Mouse (Mus musculus): ENCODE measurements at regions not wholly inside any gene's neighbourhood (a gene's known extent, or its start where the extent isn't known, plus 50 kb on each side); places are given as distances from the start of the nearest gene placed in this dataset.

- in situ Hi-C loops (cut with MboI; ENCODE audit: unreplicated experiment in 2 of 2): no loop called here
Measured at GRCm38 (mm10) chr19:56039091-56040004, 247.6 kb upstream of the Habp2 start.

DNA sequence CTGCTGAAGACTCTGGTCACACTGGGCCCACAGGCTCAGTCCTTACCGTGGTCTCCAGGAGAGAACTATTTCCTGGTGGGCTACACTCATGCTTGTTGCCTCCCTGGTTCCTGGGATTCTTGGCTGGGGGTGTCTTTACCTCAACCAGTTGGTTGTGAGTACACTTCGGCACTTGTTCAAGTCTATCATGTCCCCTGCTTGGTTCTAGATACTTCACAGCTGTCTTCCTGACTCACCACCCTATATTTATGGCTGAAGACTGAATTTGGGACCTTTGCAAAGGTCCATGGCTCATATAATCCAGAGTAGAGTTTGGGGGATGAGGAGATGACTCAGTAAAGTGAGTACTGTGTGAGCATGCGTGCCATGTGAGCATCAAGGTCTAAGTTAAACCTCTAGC lies 245.0 kb upstream of the Habp2 start:
- in situ Hi-C loops (cut with MboI; ENCODE audit: unreplicated experiment in 2 of 2): no loop called here

GRCm38 (mm10) chr19:56046784-56047390 lies 240.1 kb upstream of the Habp2 start:
- in situ Hi-C loops (cut with MboI; ENCODE audit: unreplicated experiment in 2 of 2): no loop called here

GRCm38 (mm10) chr19:56054186-56054585 lies 232.8 kb upstream of the Habp2 start:
- in situ Hi-C loops (cut with MboI; ENCODE audit: unreplicated experiment in 2 of 2): no loop called here

- in situ Hi-C loops (cut with MboI; ENCODE audit: unreplicated experiment in 2 of 2): no loop called here
Measured at GRCm38 (mm10) chr19:56056397-56056796, 230.5 kb upstream of the Habp2 start.

- in situ Hi-C loops (cut with MboI; ENCODE audit: unreplicated experiment in 2 of 2): no loop called here
Measured at GRCm38 (mm10) chr19:56061882-56062540, 224.9 kb upstream of the Habp2 start.

GRCm38 (mm10) chr19:56063099-56063498 lies 223.8 kb upstream of the Habp2 start:
- in situ Hi-C loops (cut with MboI; ENCODE audit: unreplicated experiment in 2 of 2): no loop called here

- in situ Hi-C loops (cut with MboI; ENCODE audit: unreplicated experiment in 2 of 2): no loop called here
Measured at GRCm38 (mm10) chr19:56065730-56066129, 221.2 kb upstream of the Habp2 start.

DNA sequence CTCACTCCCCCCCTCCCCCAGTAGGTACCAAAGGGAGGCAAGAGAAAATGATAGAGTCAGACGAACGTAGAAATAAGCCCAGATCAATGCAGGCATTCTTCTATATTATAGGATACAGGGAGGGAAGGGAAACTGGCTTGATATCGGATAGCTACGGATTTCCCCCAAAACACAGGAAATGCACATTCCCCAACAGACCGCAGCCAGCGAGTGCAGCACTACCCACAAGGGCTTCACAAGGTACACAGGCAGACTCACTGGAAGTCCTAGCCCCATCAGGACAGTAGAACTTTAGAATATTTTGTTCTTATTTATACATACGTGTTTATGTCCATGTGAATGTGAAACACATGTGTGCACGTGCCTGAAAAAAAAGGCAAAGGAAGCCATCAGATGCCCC lies 218.8 kb upstream of the Habp2 start:
- in situ Hi-C loops (cut with MboI; ENCODE audit: unreplicated experiment in 2 of 2): no loop called here

DNA sequence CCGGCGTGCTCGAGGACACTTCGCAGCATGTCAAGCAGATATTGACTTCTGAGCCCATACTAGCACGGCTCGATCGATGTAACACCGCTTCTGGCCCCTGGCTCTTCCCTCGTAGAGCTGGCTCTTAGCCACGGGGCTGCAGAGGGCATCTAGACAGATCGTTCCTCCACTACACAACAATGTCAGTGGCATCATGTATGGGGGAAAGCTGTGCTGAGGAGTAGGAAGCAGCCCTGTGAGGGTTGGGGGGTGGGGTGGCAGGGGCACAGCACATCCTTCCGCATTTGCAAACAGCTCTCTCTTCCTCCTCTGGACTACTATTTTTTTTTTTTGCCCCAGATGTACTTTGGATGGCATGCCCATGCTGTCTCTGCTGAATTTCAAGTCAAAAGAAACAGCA lies 218.1 kb upstream of the Habp2 start:
- in situ Hi-C loops (cut with MboI; ENCODE audit: unreplicated experiment in 2 of 2): no loop called here

DNA sequence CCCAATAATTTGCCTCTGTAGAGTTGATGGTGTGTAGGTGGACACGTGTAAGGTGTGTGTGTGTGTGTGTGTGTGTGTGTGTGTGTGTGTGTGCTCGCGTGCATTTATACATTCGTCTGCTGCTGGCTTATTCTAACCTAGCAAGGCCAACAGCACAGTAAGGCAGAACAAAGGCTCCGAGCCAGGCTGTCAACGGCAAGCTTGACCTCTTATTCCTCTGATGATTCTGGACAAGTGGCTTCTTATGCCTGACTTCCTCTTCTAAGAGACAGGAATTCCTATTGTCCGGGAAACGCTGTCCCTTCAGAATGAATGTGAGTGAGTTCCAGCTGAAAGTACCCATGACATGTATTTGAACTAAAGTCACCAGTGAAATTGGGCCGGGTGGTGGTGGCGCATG lies 217.7 kb upstream of the Habp2 start:
- in situ Hi-C loops (cut with MboI; ENCODE audit: unreplicated experiment in 2 of 2): no loop called here

DNA sequence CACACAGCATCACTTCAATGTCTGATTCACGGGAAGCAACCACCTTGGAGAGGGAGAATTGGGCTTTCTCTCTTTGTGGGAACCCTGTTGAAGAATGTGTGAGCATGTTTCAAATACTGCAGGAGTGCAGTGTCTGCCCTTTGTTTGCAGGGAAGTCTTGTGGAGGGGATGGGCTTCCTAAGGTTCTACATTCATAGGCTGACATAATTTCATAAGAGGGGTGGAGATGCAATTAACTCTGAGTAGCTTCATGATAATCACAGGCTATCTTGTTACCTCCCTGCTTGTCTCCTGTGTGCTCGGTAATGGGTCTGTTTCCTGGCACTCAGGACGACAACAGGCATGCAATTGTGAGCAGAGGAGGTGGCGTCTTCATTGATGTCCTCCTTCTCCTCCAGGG lies 215.6 kb upstream of the Habp2 start:
- in situ Hi-C loops (cut with MboI; ENCODE audit: unreplicated experiment in 2 of 2): no loop called here

GRCm38 (mm10) chr19:56076128-56076527 lies 210.8 kb upstream of the Habp2 start:
- in situ Hi-C loops (cut with MboI; ENCODE audit: unreplicated experiment in 2 of 2): no loop called here

DNA sequence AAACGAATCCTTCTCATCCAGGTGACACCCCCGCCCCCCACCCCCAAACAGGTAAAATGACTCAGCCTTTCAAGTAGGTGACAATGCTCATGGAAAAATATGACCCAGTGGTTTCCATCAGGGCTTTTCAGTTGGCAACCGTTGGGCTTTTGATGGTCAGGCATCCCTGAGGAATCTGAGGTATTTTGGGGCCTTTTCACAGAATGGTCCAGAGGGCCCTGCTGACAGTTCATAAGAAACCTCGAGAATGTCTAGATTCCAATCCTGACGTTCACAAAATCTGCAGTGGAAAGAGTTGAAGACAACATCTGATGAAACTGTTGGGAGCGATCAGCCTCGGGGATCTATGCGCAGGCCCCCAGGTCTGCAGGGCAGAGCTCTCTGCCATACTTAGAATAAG lies 209.4 kb upstream of the Habp2 start:
- in situ Hi-C loops (cut with MboI; ENCODE audit: unreplicated experiment in 2 of 2): no loop called here

- in situ Hi-C loops (cut with MboI; ENCODE audit: unreplicated experiment in 2 of 2): no loop called here
Measured at GRCm38 (mm10) chr19:56086413-56087083, 200.4 kb upstream of the Habp2 start.

- in situ Hi-C loops (cut with MboI; ENCODE audit: unreplicated experiment in 2 of 2): no loop called here
Measured at GRCm38 (mm10) chr19:56087127-56087526, 199.8 kb upstream of the Habp2 start.

DNA sequence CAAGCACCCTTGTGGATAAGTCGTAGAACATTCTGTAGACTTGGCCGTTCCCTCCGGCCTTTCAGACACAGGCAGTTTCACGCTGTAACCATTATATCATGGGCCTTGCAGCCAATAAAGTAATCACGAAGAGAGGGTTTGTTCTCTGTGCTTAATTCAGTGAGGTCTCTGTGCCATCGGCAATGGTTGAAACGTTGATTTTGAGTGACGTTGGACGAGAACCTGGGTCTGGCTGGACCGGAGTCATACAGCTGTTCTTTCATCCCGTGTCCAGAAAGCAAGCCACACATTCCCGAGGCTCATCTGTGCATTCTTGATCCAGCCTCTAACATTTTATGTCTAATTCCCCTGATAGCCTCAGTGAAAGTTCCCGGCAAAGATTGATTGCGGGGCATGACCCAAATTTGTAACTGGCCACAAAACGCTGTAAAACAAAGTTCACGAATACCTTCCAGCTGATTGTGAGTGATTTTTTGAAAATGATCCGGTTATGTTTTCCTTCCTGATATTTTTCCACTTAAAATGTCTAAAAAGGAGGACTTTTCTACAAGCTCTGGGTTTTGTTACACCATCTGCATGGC lies 197.1 kb upstream of the Habp2 start:
- in situ Hi-C loops (cut with MboI; ENCODE audit: unreplicated experiment in 2 of 2): no loop called here

GRCm38 (mm10) chr19:56091581-56091980 lies 195.4 kb upstream of the Habp2 start:
- in situ Hi-C loops (cut with MboI; ENCODE audit: unreplicated experiment in 2 of 2): no loop called here

GRCm38 (mm10) chr19:56095873-56096272 lies 191.1 kb upstream of the Habp2 start:
- in situ Hi-C loops (cut with MboI; ENCODE audit: unreplicated experiment in 2 of 2): no loop called here

DNA sequence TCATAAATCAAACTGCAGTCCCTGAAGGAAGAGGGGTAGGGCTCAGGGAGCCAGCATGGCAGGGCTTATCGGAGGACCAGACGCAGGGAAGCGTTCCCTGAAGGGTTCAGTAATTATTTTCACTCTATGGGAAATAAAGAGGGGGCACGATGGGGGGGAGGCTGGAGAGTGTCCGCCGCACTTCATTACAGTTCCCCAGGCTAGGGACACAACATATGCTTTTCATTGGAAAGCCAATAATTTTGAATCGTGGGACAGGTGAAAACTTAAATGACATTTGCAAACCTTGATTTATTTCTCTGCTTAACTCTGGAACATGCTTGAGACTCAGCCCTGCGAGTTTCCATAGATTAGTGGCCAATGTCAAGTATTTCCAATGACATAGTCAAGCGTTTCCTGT lies 187.2 kb upstream of the Habp2 start:
- in situ Hi-C loops (cut with MboI; ENCODE audit: unreplicated experiment in 2 of 2): no loop called here
